Comparison of ENCODE assay signal across 10 mouse cellular contexts in the genomic region with DNA sequence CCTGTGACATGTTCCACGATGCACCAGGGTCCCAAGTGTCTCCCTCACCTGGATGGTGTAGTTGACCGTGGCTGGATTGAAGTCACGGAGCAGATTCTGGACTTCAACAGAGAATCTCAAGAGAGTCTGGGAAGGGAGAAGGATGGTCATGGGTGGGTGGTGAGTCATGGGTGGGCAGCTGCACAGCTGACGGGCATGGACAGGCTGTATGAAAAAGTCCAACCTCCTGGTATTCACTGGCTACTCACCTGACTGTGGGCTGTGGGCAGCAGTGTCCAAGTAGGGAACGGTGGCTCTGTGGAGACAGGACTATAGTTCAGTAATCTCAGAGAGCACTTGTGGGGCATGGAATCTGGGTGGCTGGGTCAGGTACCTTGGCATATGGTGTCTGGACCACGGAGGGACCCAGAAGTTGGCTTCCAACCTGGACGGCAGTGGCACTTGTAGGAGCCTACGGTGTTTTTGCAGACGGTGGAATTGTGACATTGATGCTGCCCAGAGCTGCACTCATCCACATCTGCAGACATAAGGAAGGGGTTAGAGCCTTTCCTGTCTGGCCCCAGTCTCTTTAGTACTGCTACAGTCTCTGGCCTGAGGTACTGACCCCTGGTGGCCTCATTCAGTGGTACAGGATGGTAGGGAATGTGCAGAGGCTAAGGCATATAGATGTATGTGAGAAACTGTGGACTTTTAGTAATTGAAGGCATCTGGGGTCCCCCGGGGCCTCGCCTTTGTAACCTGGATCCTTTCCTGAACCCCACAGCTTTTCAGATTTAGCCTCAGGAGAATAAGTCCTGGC. TPM values are rescaled to one million over a fixed set of nuclear protein-coding genes. Genes with fewer than 3 reads are reported as not detected.
DNase-seq lines count a peak whose midpoint lies in the region; ATAC-seq lines count a peak whose summit lies in the region.
"Had no signal": no experiment of that assay in that cellular context is flagged by ENCODE, and none has a peak within 500 bp of the region (broad histone marks: within the 10 kb centered on the region; RNA-seq: fewer than 3 reads in every experiment).

No protein-coding gene starts in this region.

- H3K4me2 ChIP-seq in forebrain, embryonic 16.5 days (ENCODE audit: low read length) = no peak overlapping the region
- H3K4me2 ChIP-seq in midbrain, embryonic 11.5 days = no peak overlapping the region
- H3K4me2 ChIP-seq in midbrain, embryonic 14.5 days (ENCODE audit: low read length) = no peak overlapping the region

- WGBS in forebrain, embryonic 10.5 days = 82% methylated on average over 11 of the region's 11 CpGs
- 82% methylated on average over 11 of the region's 11 CpGs for WGBS in forebrain, embryonic 16.5 days
- 81% methylated on average over 11 of the region's 11 CpGs for WGBS in midbrain, embryonic 11.5 days
- 86% methylated on average over 11 of the region's 11 CpGs for WGBS in midbrain, embryonic 14.5 days

- H3K9ac ChIP-seq in forebrain, embryonic 16.5 days (replicated peaks; ENCODE audit: low read depth, low read length) = no peak overlapping the region
- no peak overlapping the region for H3K9ac ChIP-seq in midbrain, embryonic 11.5 days (ENCODE audit: low read length)
- H3K9ac ChIP-seq in midbrain, embryonic 14.5 days (replicated peaks; ENCODE audit: low read length) = no peak overlapping the region

- H3K9me3 ChIP-seq in forebrain, embryonic 10.5 days = no peaks in the 10 kb centered on the region
- H3K9me3 ChIP-seq in forebrain, embryonic 16.5 days (ENCODE audit: control insufficient read depth, low read length) = no peaks in the 10 kb centered on the region
- H3K9me3 ChIP-seq in midbrain, embryonic 11.5 days (ENCODE audit: control insufficient read depth, low read length) = no peaks in the 10 kb centered on the region
- no peaks in the 10 kb centered on the region for H3K9me3 ChIP-seq in midbrain, embryonic 14.5 days (ENCODE audit: control insufficient read depth, low read length)
- H3K9me3 ChIP-seq: megakaryocyte, embryonic 14.5 days had no signal

- peaks cover 3% of the 10 kb centered on the region; the same call in 1 of the 2 replicates for H3K27me3 ChIP-seq in forebrain, embryonic 10.5 days (ENCODE audit: poor library complexity, severe bottlenecking)
- H3K27me3 ChIP-seq in forebrain, embryonic 16.5 days (replicated peaks; ENCODE audit: control insufficient read depth, insufficient read depth, low read length) = no peaks in the 10 kb centered on the region
- H3K27me3 ChIP-seq in midbrain, embryonic 11.5 days (ENCODE audit: control insufficient read depth, insufficient read depth, low read length) = no peaks in the 10 kb centered on the region
- no peaks in the 10 kb centered on the region for H3K27me3 ChIP-seq in midbrain, embryonic 14.5 days (ENCODE audit: control insufficient read depth, insufficient read depth, low read length)
- H3K27me3 ChIP-seq: megakaryocyte, embryonic 14.5 days had no signal

- H3K36me3 ChIP-seq in forebrain, embryonic 10.5 days (replicated peaks) = peaks cover 23% of the 10 kb centered on the region
- H3K36me3 ChIP-seq in forebrain, embryonic 16.5 days (ENCODE audit: control insufficient read depth, insufficient read depth) = peaks cover 7% of the 10 kb centered on the region
- H3K36me3 ChIP-seq in midbrain, embryonic 11.5 days (ENCODE audit: control insufficient read depth, insufficient read depth, low read length) = peaks cover 10% of the 10 kb centered on the region
- H3K36me3 ChIP-seq in midbrain, embryonic 14.5 days (ENCODE audit: control insufficient read depth, insufficient read depth, low read length) = peaks cover 18% of the 10 kb centered on the region

- peaks cover 11% of the 10 kb centered on the region; the same call in 1 of the 2 replicates for H3K4me1 ChIP-seq in forebrain, embryonic 10.5 days
- no peaks in the 10 kb centered on the region for H3K4me1 ChIP-seq in forebrain, embryonic 16.5 days (replicated peaks; ENCODE audit: control insufficient read depth, insufficient read depth, low read length)
- H3K4me1 ChIP-seq in midbrain, embryonic 11.5 days (ENCODE audit: control insufficient read depth, insufficient read depth, low read length) = no peaks in the 10 kb centered on the region
- H3K4me1 ChIP-seq in midbrain, embryonic 14.5 days (ENCODE audit: control insufficient read depth, insufficient read depth, low read length) = 0 out of 2 replicates have a peak, but pooled peaks cover 3% of the 10 kb centered on the region

- no peak overlapping the region for H3K27ac ChIP-seq in forebrain, embryonic 10.5 days
- no peak overlapping the region for H3K27ac ChIP-seq in forebrain, embryonic 16.5 days (ENCODE audit: low read length)
- no peak overlapping the region for H3K27ac ChIP-seq in midbrain, embryonic 11.5 days (ENCODE audit: low read depth, low read length)
- no peak overlapping the region for H3K27ac ChIP-seq in midbrain, embryonic 14.5 days (replicated peaks; ENCODE audit: low read depth, low read length)

- H3K4me3 ChIP-seq in forebrain, embryonic 10.5 days = no peak overlapping the region
- H3K4me3 ChIP-seq in forebrain, embryonic 16.5 days (replicated peaks; ENCODE audit: low read length) = no peak overlapping the region
- no peak overlapping the region for H3K4me3 ChIP-seq in midbrain, embryonic 11.5 days (ENCODE audit: low read depth, low read length)
- no peak overlapping the region for H3K4me3 ChIP-seq in midbrain, embryonic 14.5 days (replicated peaks; ENCODE audit: low read depth, low read length)
- H3K4me3 ChIP-seq: erythroblast, embryonic 14.5 days; megakaryocyte, embryonic 14.5 days had no signal

- ATAC-seq in forebrain, embryonic 16.5 days = no peak
- ATAC-seq in midbrain, embryonic 11.5 days (ENCODE audit: low FRiP score) = peak; percentile 36; the same call in 1 of the 2 replicates
- ATAC-seq in midbrain, embryonic 14.5 days (ENCODE audit: low FRiP score, low TSS enrichment) = no peak

- peak; percentile 37 for DNase-seq in forebrain, embryonic 10.5 days (ENCODE audit: extremely low spot score, low spot score)
- peak; percentile 88 for DNase-seq in midbrain, embryonic 11.5 days (ENCODE audit: low spot score, missing footprints)
- DNase-seq in midbrain, embryonic 14.5 days = no peak
- peak; percentile 56 for DNase-seq in forelimb bud, embryonic 11.5 days (ENCODE audit: low read depth, low spot score)
- DNase-seq in natural killer cell, adult 2 months (ENCODE audit: low spot score in 2 of 2) = peak; percentile 45 to 63
- no peak for DNase-seq in frontal cortex, postnatal 14 days (ENCODE audit: low spot score in 2 of 2)
- no peak for DNase-seq in left cerebral cortex, adult 9 months (ENCODE audit: low spot score in 2 of 2)

RNA-seq across cellular contexts. Expression of gene Adgre5, which starts 11.9 kb away (rescaled TPM):
- polyA plus RNA-seq in forebrain, embryonic 10.5 days (2016; fragmentation: Nextera tagmentation; extraction: Ambion mirVana) = 8.3 and 9.2 TPM in 2 replicates
- 8.1 and 10.8 TPM in 2 replicates for polyA plus RNA-seq in forebrain, embryonic 16.5 days (2015; fragmentation: Nextera tagmentation; extraction: Ambion mirVana)
- 10.9 and 12.8 TPM in 2 replicates for polyA plus RNA-seq in midbrain, embryonic 11.5 days (2014; fragmentation: Nextera tagmentation; extraction: Ambion mirVana)
- polyA plus RNA-seq in midbrain, embryonic 14.5 days (2014; fragmentation: Nextera tagmentation; extraction: Ambion mirVana) = 8.5 and 12.3 TPM in 2 replicates

RNA-seq across cellular contexts. Expression of gene Ddx39, which starts 14.2 kb away (rescaled TPM):
- 364 and 371 TPM in 2 replicates for polyA plus RNA-seq in forebrain, embryonic 10.5 days (2016; fragmentation: Nextera tagmentation; extraction: Ambion mirVana)
- polyA plus RNA-seq in forebrain, embryonic 16.5 days (2015; fragmentation: Nextera tagmentation; extraction: Ambion mirVana) = 116 TPM in 2 replicates
- 223 and 253 TPM in 2 replicates for polyA plus RNA-seq in midbrain, embryonic 11.5 days (2014; fragmentation: Nextera tagmentation; extraction: Ambion mirVana)
- 109 and 113 TPM in 2 replicates for polyA plus RNA-seq in midbrain, embryonic 14.5 days (2014; fragmentation: Nextera tagmentation; extraction: Ambion mirVana)

RNA-seq across cellular contexts. Expression of gene Pkn1, which starts 30.2 kb away (rescaled TPM):
- polyA plus RNA-seq in forebrain, embryonic 10.5 days (2016; fragmentation: Nextera tagmentation; extraction: Ambion mirVana) = 29.0 and 29.3 TPM in 2 replicates
- 30.7 and 36.0 TPM in 2 replicates for polyA plus RNA-seq in forebrain, embryonic 16.5 days (2015; fragmentation: Nextera tagmentation; extraction: Ambion mirVana)
- 18.6 and 20.3 TPM in 2 replicates for polyA plus RNA-seq in midbrain, embryonic 11.5 days (2014; fragmentation: Nextera tagmentation; extraction: Ambion mirVana)
- polyA plus RNA-seq in midbrain, embryonic 14.5 days (2014; fragmentation: Nextera tagmentation; extraction: Ambion mirVana) = 26.6 TPM in 2 replicates

Comparison
In these comparisons a context has a peak if more than half of its experiments do, and no peak if none do; other contexts are left out.
1. DNase-seq: peak in forebrain, embryonic 10.5 days (single experiment), midbrain, embryonic 11.5 days (single experiment), forelimb bud, embryonic 11.5 days (single experiment) and natural killer cell, adult 2 months (2 of 2); none in midbrain, embryonic 14.5 days (single experiment), frontal cortex, postnatal 14 days (0 of 2) and left cerebral cortex, adult 9 months (0 of 2).